Mouse (Mus musculus): Measurements from ENCODE around the gene Nub1. TPM values are rescaled to one million over a fixed set of nuclear protein-coding genes. Genes with fewer than 3 reads are reported as not detected.

The Nub1 gene
- total and polyA plus RNA-seq, 2 experiments: 19.6 to 20.2 TPM

- WGBS: 93% methylated on average over 2 of the region's 2 CpGs
- TF ChIP-seq POLR2A (IDR thresholded peaks at IDR 0.05; ENCODE audit: extremely low read depth, insufficient read depth, low read length) (no peak), CTCF (IDR thresholded peaks at IDR 0.05; ENCODE audit: low read depth, low read length) (no peak)
- peaks cover 38% of the 10 kb centered on the region for H3K36me3 ChIP-seq (ENCODE audit: control insufficient read depth, insufficient read depth, low read length)
Measured at GRCm38 (mm10) chr5:24709962-24710361, 24.6 kb downstream of the Nub1 start.

DNA sequence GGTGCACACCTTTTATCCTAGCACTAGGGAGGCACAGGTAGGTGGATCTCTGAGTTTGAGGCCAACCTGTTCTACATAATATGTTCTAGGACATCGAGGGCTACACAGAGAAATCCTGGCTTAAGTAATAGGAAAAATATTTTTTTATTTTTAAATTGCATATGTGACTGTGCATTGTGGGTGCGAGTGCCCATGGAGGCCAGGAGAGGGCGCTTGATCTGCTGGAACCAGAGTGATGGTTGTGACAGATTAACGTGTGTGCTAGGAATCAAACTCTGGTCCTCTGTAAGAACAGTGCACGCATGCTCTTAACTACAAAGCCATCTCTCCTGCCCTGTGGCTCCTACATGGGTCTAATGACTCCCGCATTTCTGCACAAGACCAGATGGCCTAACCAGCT is 26.3 kb downstream of the Nub1 start:
- Histone ChIP-seq H3K4me1 (ENCODE audit: control insufficient read depth, insufficient read depth, low read length) (no peaks in the 10 kb centered on the region), H3K4me3 (ENCODE audit: insufficient read depth, low read depth, low read length) (no peak overlapping the region), H3K36me3 (ENCODE audit: control insufficient read depth, insufficient read depth, low read length) (peaks cover 25% of the 10 kb centered on the region; the same call in 1 of the 2 replicates), H3K9ac (ENCODE audit: low read depth, low read length) (no peak overlapping the region), H3K27me3 (ENCODE audit: control insufficient read depth, insufficient read depth, low read length) (no peaks in the 10 kb centered on the region), H3K79me2 (ENCODE audit: control insufficient read depth, insufficient read depth, low read length) (no peaks in the 10 kb centered on the region), H3K27ac (replicated peaks; ENCODE audit: insufficient read depth, low read depth, low read length) (no peak overlapping the region)
- WGBS: 98% methylated on average over 6 of the region's 6 CpGs
- peak; percentile 30 for TF ChIP-seq CTCF (IDR thresholded peaks at IDR 0.05; ENCODE audit: low read depth, low read length)
- TF ChIP-seq POLR2A (IDR thresholded peaks at IDR 0.05; ENCODE audit: extremely low read depth, insufficient read depth, low read length): no peak
- DNase-seq (ENCODE audit: extremely low read depth, low read depth, low spot score): no peak

More at GRCm38 (mm10) chr5:24709962-24710361, 24.6 kb downstream of the Nub1 start:
- no peaks in the 10 kb centered on the region for H3K27me3 ChIP-seq (ENCODE audit: control insufficient read depth, insufficient read depth, low read length)
- H3K27ac ChIP-seq (replicated peaks; ENCODE audit: insufficient read depth, low read depth, low read length): no peak overlapping the region
- no peak for DNase-seq (ENCODE audit: extremely low read depth, low read depth, low spot score)
- H3K79me2 ChIP-seq (ENCODE audit: control insufficient read depth, insufficient read depth, low read length): no peaks in the 10 kb centered on the region
- H3K4me3 ChIP-seq (ENCODE audit: insufficient read depth, low read depth, low read length): no peak overlapping the region
- no peak overlapping the region for H3K9ac ChIP-seq (ENCODE audit: low read depth, low read length)
- H3K4me1 ChIP-seq (ENCODE audit: control insufficient read depth, insufficient read depth, low read length): no peaks in the 10 kb centered on the region

DNA sequence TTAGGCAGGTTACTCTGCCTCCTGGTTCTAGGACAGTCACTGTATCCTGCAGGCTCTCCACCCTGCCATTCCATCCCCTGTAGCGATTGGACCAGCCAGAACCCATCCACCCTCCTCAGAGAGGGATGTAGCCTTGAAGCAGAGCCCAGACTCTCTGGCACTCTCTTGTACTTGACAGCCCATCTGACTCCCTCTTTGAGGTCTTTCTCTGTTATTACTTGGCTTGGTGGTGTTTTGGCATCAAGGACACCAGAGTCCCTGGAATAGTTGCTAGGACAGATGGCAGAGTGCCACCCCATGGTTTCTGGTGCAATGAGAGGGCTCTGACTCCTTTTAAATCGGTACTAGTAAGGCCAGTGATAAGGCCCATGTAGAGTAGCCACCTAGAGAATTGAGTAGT is 27.9 kb downstream of the Nub1 start:
- Histone ChIP-seq H3K27ac (replicated peaks; ENCODE audit: insufficient read depth, low read depth, low read length) (no peak overlapping the region), H3K79me2 (ENCODE audit: control insufficient read depth, insufficient read depth, low read length) (no peaks in the 10 kb centered on the region), H3K27me3 (ENCODE audit: control insufficient read depth, insufficient read depth, low read length) (no peaks in the 10 kb centered on the region), H3K9ac (ENCODE audit: low read depth, low read length) (no peak overlapping the region), H3K4me1 (ENCODE audit: control insufficient read depth, insufficient read depth, low read length) (no peaks in the 10 kb centered on the region), H3K36me3 (ENCODE audit: control insufficient read depth, insufficient read depth, low read length) (peaks cover 18% of the 10 kb centered on the region; the same call in 1 of the 2 replicates), H3K4me3 (ENCODE audit: insufficient read depth, low read depth, low read length) (no peak overlapping the region)
- TF ChIP-seq CTCF (IDR thresholded peaks at IDR 0.05; ENCODE audit: low read depth, low read length) (no peak), POLR2A (IDR thresholded peaks at IDR 0.05; ENCODE audit: extremely low read depth, insufficient read depth, low read length) (no peak)
- 73% methylated on average over 2 of the region's 2 CpGs for WGBS
- no peak for DNase-seq (ENCODE audit: extremely low read depth, low read depth, low spot score)

GRCm38 (mm10) chr5:24713987-24714386 is 28.7 kb downstream of the Nub1 start:
- no peak overlapping the region for H3K4me3 ChIP-seq (ENCODE audit: insufficient read depth, low read depth, low read length)
- no peaks in the 10 kb centered on the region for H3K79me2 ChIP-seq (ENCODE audit: control insufficient read depth, insufficient read depth, low read length)
- H3K27ac ChIP-seq (replicated peaks; ENCODE audit: insufficient read depth, low read depth, low read length): no peak overlapping the region
- no peaks in the 10 kb centered on the region for H3K27me3 ChIP-seq (ENCODE audit: control insufficient read depth, insufficient read depth, low read length)
- no peak overlapping the region for H3K9ac ChIP-seq (ENCODE audit: low read depth, low read length)
- WGBS: 76% methylated on average over 6 of the region's 6 CpGs
- no peaks in the 10 kb centered on the region for H3K4me1 ChIP-seq (ENCODE audit: control insufficient read depth, insufficient read depth, low read length)
- peaks cover 10% of the 10 kb centered on the region; the same call in 1 of the 2 replicates for H3K36me3 ChIP-seq (ENCODE audit: control insufficient read depth, insufficient read depth, low read length)
- no peak for DNase-seq (ENCODE audit: extremely low read depth, low read depth, low spot score)
- TF ChIP-seq POLR2A (IDR thresholded peaks at IDR 0.05; ENCODE audit: extremely low read depth, insufficient read depth, low read length): no peak
- TF ChIP-seq CTCF (IDR thresholded peaks at IDR 0.05; ENCODE audit: low read depth, low read length): no peak

- H3K36me3 ChIP-seq (ENCODE audit: control insufficient read depth, insufficient read depth, low read length): no peaks in the 10 kb centered on the region
- H3K4me1 ChIP-seq (ENCODE audit: control insufficient read depth, insufficient read depth, low read length): no peaks in the 10 kb centered on the region
- no peak overlapping the region for H3K4me3 ChIP-seq (ENCODE audit: insufficient read depth, low read depth, low read length)
- H3K27me3 ChIP-seq (ENCODE audit: control insufficient read depth, insufficient read depth, low read length): no peaks in the 10 kb centered on the region
- no peak for DNase-seq (ENCODE audit: extremely low read depth, low read depth, low spot score)
- TF ChIP-seq CTCF (IDR thresholded peaks at IDR 0.05; ENCODE audit: low read depth, low read length) (no peak), POLR2A (IDR thresholded peaks at IDR 0.05; ENCODE audit: extremely low read depth, insufficient read depth, low read length) (no peak)
- H3K9ac ChIP-seq (ENCODE audit: low read depth, low read length): no peak overlapping the region
- whole genome bisulfite sequencing: 37% methylated on average over 6 of the region's 6 CpGs
- no peaks in the 10 kb centered on the region for H3K79me2 ChIP-seq (ENCODE audit: control insufficient read depth, insufficient read depth, low read length)
- no peak overlapping the region for H3K27ac ChIP-seq (replicated peaks; ENCODE audit: insufficient read depth, low read depth, low read length)
Measured at GRCm38 (mm10) chr5:24718076-24718475, 32.7 kb downstream of the Nub1 start.

- no peak for DNase-seq (ENCODE audit: extremely low read depth, low read depth, low spot score)
- TF ChIP-seq CTCF (IDR thresholded peaks at IDR 0.05; ENCODE audit: low read depth, low read length) (no peak), POLR2A (IDR thresholded peaks at IDR 0.05; ENCODE audit: extremely low read depth, insufficient read depth, low read length) (no peak)
- Histone ChIP-seq H3K9ac (ENCODE audit: low read depth, low read length) (no peak overlapping the region), H3K27me3 (ENCODE audit: control insufficient read depth, insufficient read depth, low read length) (no peaks in the 10 kb centered on the region), H3K4me1 (ENCODE audit: control insufficient read depth, insufficient read depth, low read length) (no peaks in the 10 kb centered on the region), H3K27ac (replicated peaks; ENCODE audit: insufficient read depth, low read depth, low read length) (no peak overlapping the region), H3K36me3 (ENCODE audit: control insufficient read depth, insufficient read depth, low read length) (no peaks in the 10 kb centered on the region), H3K4me3 (ENCODE audit: insufficient read depth, low read depth, low read length) (no peak overlapping the region), H3K79me2 (ENCODE audit: control insufficient read depth, insufficient read depth, low read length) (no peaks in the 10 kb centered on the region)
- WGBS: 90% methylated on average over 3 of the region's 3 CpGs
Measured at GRCm38 (mm10) chr5:24719852-24720251, 34.5 kb downstream of the Nub1 start.
